Mouse (Mus musculus): Measurements from ENCODE around the gene Samd8. TPM values are rescaled to one million over a fixed set of nuclear protein-coding genes. Genes with fewer than 3 reads are reported as not detected.

Samd8 gene
- polyA plus RNA-seq, 1 experiment from 2014 or later, result 4.1 TPM

DNA sequence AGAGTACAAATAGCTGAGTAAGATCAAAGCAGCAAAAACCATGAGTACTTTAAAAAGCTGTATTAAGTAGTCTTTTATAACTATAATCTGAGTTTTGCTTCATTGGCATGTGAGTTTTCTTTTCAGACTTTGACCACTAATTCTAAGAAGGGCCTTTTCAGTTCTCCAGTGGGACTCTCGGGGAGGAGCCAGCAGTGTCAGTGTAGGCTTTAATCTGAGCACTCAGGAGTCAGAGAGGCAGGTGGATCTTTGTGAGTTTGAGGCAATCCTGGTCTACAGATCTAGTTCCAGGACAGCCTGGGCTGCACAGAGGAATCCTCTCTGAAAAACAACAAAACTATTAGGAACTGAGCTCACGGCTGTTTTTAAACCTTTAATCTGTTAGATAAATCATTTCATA lies 23.6 kb downstream of the Samd8 start:
- Histone ChIP-seq H3K9me3 (replicated peaks) (no peaks in the 10 kb centered on the region), H3K4me1 (no peaks in the 10 kb centered on the region), H3K27me3 (replicated peaks) (no peaks in the 10 kb centered on the region), H3K4me2 (no peak overlapping the region), H3K4me3 (no peak overlapping the region), H3K9ac (no peak overlapping the region), H3K27ac (no peak overlapping the region), H3K36me3 (peaks cover 28% of the 10 kb centered on the region)
- ATAC-seq, result no peak
- WGBS (ENCODE audit: insufficient replicate concordance), result 71% methylated on average over 2 of the region's 2 CpGs

DNA sequence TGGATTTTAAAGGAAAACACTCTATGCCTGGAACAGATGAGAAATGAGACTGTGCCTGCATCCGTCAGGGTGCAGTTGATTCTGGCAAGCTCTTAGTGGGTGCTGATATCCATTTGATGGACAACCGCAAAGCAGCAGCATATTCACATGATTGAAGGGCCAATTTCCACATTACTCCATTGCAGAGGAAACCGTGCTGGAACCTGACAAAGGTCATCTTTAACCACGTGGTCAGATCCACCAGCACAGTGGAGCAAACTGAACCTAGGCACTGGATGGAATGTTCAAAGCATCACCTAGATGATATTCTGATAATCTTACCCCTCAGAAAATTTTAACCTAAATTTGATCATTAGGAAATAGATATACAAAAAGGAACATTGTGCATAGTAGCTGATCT lies 25.9 kb downstream of the Samd8 start:
- no peak overlapping the region for H3K4me2 ChIP-seq
- H3K4me1 ChIP-seq, result no peaks in the 10 kb centered on the region
- no peaks in the 10 kb centered on the region for H3K27me3 ChIP-seq (replicated peaks)
- no peaks in the 10 kb centered on the region for H3K9me3 ChIP-seq (replicated peaks)
- 84% methylated on average over 4 of the region's 4 CpGs for WGBS (ENCODE audit: insufficient replicate concordance)
- no peak for ATAC-seq
- H3K9ac ChIP-seq, result no peak overlapping the region
- H3K36me3 ChIP-seq, result peaks cover 44% of the 10 kb centered on the region
- no peak overlapping the region for H3K4me3 ChIP-seq
- no peak overlapping the region for H3K27ac ChIP-seq

DNA sequence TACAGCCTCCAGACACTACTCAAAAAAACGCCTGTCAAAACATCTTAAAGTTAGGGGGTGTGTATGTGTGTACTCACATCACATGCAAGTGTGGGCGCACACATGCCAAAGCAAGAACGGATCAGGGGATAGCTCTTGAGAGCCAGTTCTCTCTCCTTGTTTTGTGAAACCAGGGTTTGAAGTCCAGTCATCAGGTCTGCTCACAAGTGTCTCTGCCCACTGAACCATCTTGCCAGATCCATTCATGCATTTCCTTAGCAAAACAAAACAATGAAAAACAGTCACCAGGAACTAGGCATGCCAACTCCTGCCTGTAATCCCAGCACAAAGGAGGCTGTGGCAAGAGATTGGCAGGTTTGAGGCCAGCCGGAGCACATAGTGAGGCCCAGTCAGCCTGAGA lies 36.2 kb downstream of the Samd8 start:
- Histone ChIP-seq H3K4me2 (no peak overlapping the region), H3K9me3 (replicated peaks) (no peaks in the 10 kb centered on the region), H3K4me1 (peaks cover 12% of the 10 kb centered on the region), H3K9ac (no peak overlapping the region), H3K27me3 (replicated peaks) (no peaks in the 10 kb centered on the region), H3K4me3 (no peak overlapping the region), H3K36me3 (peaks cover 52% of the 10 kb centered on the region), H3K27ac (no peak overlapping the region)
- 85% methylated on average over 4 of the region's 4 CpGs for WGBS (ENCODE audit: insufficient replicate concordance)
- no peak for ATAC-seq

DNA sequence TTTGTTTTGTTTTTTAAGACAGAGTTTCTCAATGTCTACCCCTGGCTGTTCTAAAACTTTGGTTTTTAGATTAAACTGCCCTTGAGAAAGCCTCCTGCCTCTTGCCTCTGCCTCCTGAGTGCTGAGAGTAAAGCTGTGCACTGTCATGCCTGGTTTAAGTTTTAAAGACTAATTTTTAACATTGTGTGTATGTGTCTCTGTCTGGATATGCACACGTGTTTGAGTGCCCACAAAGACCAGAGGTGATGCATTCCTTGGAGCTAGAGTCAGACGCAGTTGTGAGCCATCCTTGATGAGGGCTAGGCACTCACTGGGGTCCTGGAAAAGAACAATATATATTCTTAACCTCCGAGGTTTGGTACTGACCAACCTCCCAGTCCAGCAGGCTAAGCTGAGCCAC lies 37.0 kb downstream of the Samd8 start:
- Histone ChIP-seq H3K4me1 (peaks cover 16% of the 10 kb centered on the region), H3K9ac (no peak overlapping the region), H3K9me3 (replicated peaks) (no peaks in the 10 kb centered on the region), H3K36me3 (peaks cover 51% of the 10 kb centered on the region), H3K27me3 (replicated peaks) (no peaks in the 10 kb centered on the region), H3K4me3 (no peak overlapping the region), H3K27ac (no peak overlapping the region), H3K4me2 (no peak overlapping the region)
- WGBS (ENCODE audit: insufficient replicate concordance), result 71% methylated on average over 3 of the region's 3 CpGs
- ATAC-seq, result no peak

DNA sequence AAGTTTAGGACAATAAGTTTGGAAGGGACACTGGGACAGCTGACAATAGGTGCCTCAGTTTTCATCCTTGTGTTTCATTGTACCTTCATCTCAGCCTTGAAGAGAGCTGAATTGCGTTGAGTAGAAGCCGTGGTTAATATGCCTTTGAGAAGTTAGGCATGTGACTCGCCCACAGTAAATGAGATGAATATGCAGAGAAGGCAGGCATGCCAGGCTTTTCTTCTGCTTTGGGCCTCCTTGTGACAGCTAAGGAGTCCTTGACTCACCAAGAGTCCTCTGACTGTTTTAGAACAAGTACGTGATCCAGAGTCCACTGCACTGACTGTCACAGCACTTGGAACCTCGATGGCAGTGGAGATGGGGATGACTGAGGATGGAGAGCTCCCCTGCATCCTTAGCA lies 37.8 kb downstream of the Samd8 start:
- Histone ChIP-seq H3K27ac (no peak overlapping the region), H3K36me3 (peaks cover 59% of the 10 kb centered on the region)

DNA sequence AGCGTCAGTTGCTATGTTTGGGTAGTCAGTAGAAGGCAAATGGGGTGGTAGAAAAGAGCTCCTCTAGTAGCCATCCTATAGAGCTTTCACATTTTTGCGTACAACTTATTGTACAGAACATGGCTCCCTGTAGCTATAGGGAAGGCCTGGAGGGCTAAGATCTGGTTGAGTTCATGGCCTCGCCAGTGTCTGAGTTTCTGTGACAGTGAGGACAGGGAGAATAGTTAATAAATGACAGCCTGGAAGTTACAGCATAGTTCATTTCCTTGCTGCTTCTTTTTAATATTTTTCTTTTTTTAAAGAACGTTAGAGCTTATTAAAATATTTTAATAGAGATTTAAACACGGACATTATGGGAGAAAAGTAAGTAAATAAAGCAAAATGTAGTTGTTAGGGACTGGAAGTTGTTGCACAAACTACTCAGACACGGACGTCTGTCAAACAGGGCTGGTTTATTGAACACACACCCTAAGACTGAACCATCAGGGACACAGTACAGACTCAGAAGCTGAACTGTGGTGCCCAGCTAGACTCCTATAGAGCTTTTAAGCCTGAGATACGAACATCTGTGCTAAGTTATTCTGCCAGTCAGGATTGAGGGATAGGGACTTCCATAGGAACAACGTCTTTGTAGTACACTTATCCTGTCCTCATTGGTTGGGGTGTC lies 40.4 kb downstream of the Samd8 start:
- no peak for ATAC-seq

More for the DNA sequence above, 37.8 kb downstream of the Samd8 start:
- no peaks in the 10 kb centered on the region for H3K27me3 ChIP-seq (replicated peaks)
- no peak overlapping the region for H3K4me3 ChIP-seq
- no peak overlapping the region for H3K9ac ChIP-seq
- H3K9me3 ChIP-seq (replicated peaks), result no peaks in the 10 kb centered on the region
- H3K4me1 ChIP-seq, result peaks cover 16% of the 10 kb centered on the region
- H3K4me2 ChIP-seq, result no peak overlapping the region
- WGBS (ENCODE audit: insufficient replicate concordance), result 85% methylated on average over 5 of the region's 5 CpGs
- no peak for ATAC-seq

DNA sequence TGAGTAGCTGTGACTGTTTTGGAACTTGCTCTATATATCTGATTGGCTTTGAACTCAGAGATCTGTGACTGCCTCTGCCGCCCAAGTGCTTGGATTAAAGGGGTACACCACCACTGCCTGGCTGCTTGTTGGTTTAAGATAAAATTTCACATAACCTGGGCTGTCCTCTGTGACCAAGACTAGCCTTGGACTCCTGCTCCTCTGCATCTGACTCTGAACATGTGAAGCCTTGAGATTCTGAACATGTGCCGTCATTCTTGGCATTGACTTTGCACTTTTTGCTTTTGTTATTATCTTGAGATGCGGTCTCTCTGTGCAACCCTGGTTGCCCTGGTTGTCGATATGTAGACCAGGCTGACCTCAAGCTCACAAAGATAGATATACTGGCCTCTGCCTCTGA lies 41.4 kb downstream of the Samd8 start:
- no peak for ATAC-seq
- no peaks in the 10 kb centered on the region for H3K27me3 ChIP-seq (replicated peaks)
- no peak overlapping the region for H3K27ac ChIP-seq
- H3K4me2 ChIP-seq, result no peak overlapping the region
- H3K4me1 ChIP-seq, result peaks cover 16% of the 10 kb centered on the region
- H3K36me3 ChIP-seq, result peaks cover 48% of the 10 kb centered on the region
- H3K9me3 ChIP-seq (replicated peaks), result no peaks in the 10 kb centered on the region
- no peak overlapping the region for H3K9ac ChIP-seq
- WGBS (ENCODE audit: insufficient replicate concordance), result 58% methylated on average over 4 of the region's 4 CpGs
- no peak overlapping the region for H3K4me3 ChIP-seq

More for the DNA sequence above, 40.4 kb downstream of the Samd8 start:
- Histone ChIP-seq H3K27me3 (replicated peaks) (no peaks in the 10 kb centered on the region), H3K9ac (no peak overlapping the region), H3K9me3 (replicated peaks) (no peaks in the 10 kb centered on the region), H3K27ac (0 out of 2 replicates have a peak overlapping the region, but pooled peaks have one; percentile 14), H3K4me1 (peaks cover 16% of the 10 kb centered on the region), H3K4me3 (no peak overlapping the region), H3K36me3 (peaks cover 55% of the 10 kb centered on the region), H3K4me2 (no peak overlapping the region)
- WGBS (ENCODE audit: insufficient replicate concordance), result 80% methylated on average over 9 of the region's 9 CpGs

DNA sequence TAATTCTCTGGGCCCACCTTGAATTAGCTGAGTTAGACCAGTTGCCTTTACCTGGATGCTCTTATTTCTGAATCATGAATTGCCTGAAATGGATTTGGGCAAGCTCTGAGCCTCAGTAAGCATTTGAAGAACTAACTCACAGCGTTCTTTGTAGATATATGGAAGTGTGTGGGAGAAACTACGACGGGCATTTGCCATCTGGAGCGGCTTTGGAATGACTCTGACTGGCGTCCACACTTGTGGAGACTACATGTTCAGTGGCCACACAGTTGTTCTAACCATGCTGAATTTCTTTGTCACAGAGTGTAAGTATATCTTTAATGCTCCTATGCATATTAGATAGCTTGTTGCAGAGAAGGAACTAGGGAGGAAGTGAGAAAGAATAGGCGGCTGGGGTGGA lies 41.9 kb downstream of the Samd8 start:
- WGBS (ENCODE audit: insufficient replicate concordance), result 85% methylated on average over 6 of the region's 6 CpGs
- peaks cover 47% of the 10 kb centered on the region for H3K36me3 ChIP-seq
- no peak overlapping the region for H3K27ac ChIP-seq
- no peak overlapping the region for H3K4me3 ChIP-seq
- H3K9me3 ChIP-seq (replicated peaks), result no peaks in the 10 kb centered on the region
- no peak overlapping the region for H3K4me2 ChIP-seq
- H3K9ac ChIP-seq, result no peak overlapping the region
- H3K4me1 ChIP-seq, result peaks cover 16% of the 10 kb centered on the region
- ATAC-seq, result no peak
- no peaks in the 10 kb centered on the region for H3K27me3 ChIP-seq (replicated peaks)

DNA sequence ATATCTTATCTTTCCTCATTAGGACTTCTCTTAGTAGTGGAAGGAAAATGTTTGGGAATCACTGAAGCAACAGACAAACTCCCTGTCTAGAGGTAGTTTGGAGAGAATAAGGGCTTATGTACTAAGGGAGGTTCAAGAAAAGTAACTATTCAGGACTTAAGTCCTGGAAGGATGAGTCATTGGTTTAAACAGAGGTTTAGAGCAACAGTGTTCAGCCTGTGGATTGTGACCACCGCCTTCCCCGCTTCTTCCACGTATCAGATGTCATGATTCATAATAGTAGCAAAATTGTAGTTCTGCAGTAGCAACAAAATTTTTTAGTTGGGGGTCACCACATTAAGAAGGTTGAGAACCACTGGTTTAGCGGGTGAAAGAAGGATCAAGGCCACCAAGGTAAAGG lies 50.3 kb downstream of the Samd8 start:
- Histone ChIP-seq H3K9me3 (replicated peaks) (no peaks in the 10 kb centered on the region), H3K36me3 (peaks cover 14% of the 10 kb centered on the region; the same call in 1 of the 2 replicates), H3K27ac (no peak overlapping the region), H3K4me2 (no peak overlapping the region), H3K27me3 (replicated peaks) (no peaks in the 10 kb centered on the region), H3K4me1 (peaks cover 9% of the 10 kb centered on the region; the same call in 1 of the 2 replicates), H3K9ac (no peak overlapping the region), H3K4me3 (no peak overlapping the region)
- ATAC-seq, result no peak
- WGBS (ENCODE audit: insufficient replicate concordance), result 91% methylated on average over 4 of the region's 4 CpGs

DNA sequence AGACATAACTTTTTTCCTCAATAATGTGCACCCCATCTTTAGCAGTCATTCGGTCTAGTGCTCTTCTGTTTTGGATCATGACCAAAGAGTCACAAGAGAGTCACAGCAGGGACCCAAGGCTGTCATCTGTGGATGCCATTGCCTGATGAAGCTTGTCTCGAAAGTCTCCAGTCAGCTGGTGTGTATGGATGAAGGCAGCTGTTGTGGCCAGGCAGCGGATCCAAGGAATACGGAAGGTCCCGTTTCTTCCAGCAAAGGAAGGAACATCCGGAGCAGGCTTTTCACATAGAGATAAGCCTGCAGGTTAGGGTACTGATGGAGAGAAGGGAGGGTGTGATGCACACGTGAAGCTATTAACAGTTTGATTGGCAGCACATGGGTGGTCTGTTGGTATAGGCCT lies 51.3 kb downstream of the Samd8 start:
- peaks cover 14% of the 10 kb centered on the region; the same call in 1 of the 2 replicates for H3K36me3 ChIP-seq
- H3K9ac ChIP-seq, result no peak overlapping the region
- H3K27me3 ChIP-seq (replicated peaks), result no peaks in the 10 kb centered on the region
- H3K4me1 ChIP-seq, result peaks cover 17% of the 10 kb centered on the region
- 78% methylated on average over 7 of the region's 7 CpGs for WGBS (ENCODE audit: insufficient replicate concordance)
- no peak overlapping the region for H3K4me3 ChIP-seq
- no peak overlapping the region for H3K27ac ChIP-seq
- no peak for ATAC-seq
- H3K4me2 ChIP-seq, result no peak overlapping the region
- H3K9me3 ChIP-seq (replicated peaks), result no peaks in the 10 kb centered on the region

DNA sequence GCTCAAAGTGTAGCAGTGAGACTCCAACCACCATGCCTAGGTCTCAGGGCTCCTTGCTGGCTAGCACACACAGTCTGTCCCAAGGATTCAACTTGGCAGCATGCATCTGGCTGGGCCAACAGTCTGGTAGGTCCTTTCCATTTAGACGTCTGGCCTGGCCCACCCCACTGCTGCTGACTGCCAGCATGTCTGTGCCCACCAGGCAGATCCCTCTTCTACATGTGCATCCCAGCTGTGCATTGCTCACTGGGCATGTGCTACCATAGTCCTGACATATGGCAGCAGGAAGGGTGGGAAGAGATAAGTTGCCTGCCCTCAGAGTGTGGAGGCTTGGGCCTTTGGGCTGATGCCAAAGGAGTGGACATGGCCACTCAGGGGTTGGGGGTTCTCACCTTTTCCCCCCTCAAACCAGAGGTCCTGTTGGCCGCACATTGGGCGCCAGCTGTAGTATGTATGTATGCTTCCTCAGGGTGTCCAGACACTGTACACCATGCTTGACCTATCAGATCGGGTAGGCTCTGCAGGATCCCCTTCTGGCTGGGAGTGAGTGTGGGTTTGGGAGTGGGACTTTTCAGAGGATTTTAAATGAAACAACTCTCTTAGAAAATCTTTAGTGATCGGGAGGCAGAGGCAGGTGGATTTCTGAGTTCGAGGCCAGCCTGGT lies 52.3 kb downstream of the Samd8 start:
- Histone ChIP-seq H3K36me3 (peaks cover 14% of the 10 kb centered on the region; the same call in 1 of the 2 replicates), H3K27me3 (replicated peaks) (no peaks in the 10 kb centered on the region), H3K4me2 (no peak overlapping the region), H3K9ac (no peak overlapping the region), H3K4me1 (peaks cover 27% of the 10 kb centered on the region), H3K27ac (no peak overlapping the region), H3K4me3 (no peak overlapping the region), H3K9me3 (replicated peaks) (no peaks in the 10 kb centered on the region)
- no peak for ATAC-seq
- WGBS (ENCODE audit: insufficient replicate concordance), result 85% methylated on average over 6 of the region's 6 CpGs

DNA sequence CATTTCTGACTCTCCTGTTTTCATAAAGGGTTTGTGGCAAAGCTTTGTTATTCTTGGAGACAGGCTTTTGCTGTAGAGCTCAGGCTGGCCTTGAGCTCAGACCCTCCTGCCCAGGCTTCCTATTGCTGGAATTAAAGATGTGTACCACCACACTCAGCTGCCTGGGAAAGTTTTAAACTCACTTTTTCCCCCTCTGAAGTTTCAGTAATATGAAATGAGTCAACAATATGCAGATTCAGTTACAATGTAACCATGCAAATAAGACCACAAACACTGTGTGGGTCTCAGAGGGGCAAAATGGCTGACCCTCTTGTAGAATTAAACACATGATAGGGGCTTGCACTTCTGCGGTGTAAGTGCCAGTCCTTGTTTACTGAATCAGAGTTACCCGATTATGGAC lies 55.9 kb downstream of the Samd8 start:
- Histone ChIP-seq H3K27ac (peak overlapping the region; percentile 71), H3K36me3 (0 out of 2 replicates have a peak, but pooled peaks cover 4% of the 10 kb centered on the region), H3K4me1 (peaks cover 39% of the 10 kb centered on the region)

More for the DNA sequence above, 55.9 kb downstream of the Samd8 start:
- H3K9me3 ChIP-seq (replicated peaks), result no peaks in the 10 kb centered on the region
- WGBS (ENCODE audit: insufficient replicate concordance), result 60% methylated on average over 2 of the region's 2 CpGs
- no peaks in the 10 kb centered on the region for H3K27me3 ChIP-seq (replicated peaks)
- no peak for ATAC-seq
- H3K4me2 ChIP-seq, result peak overlapping the region; percentile 34; the same call in 1 of the 2 replicates
- 0 out of 2 replicates have a peak overlapping the region, but pooled peaks have one; percentile 31 for H3K9ac ChIP-seq
- H3K4me3 ChIP-seq, result no peak overlapping the region

All from liver, embryonic 12.5 days (tissue).